Mouse (Mus musculus) thymus, postnatal 25 days (tissue): ENCODE measurements around the gene Znfx1.
"Not testable (repeated sequence)": the region's sequence is repeated elsewhere in the genome, so short reads cannot be mapped to it uniquely, and the experiment has no call there.

Experiments used
- DNase-seq: peaks from one replicate; pipeline ENCODE4 v3.0.0; 2022

The Znfx1 gene

GRCm38 (mm10) chr2:167043400-167044121, 19.3 kb downstream of the Znfx1 start:
- DNase-seq = no peak

- DNase-seq = no peak
Measured at GRCm38 (mm10) chr2:167039386-167039785, 23.4 kb downstream of the Znfx1 start.

GRCm38 (mm10) chr2:167038716-167039115, 24.1 kb downstream of the Znfx1 start:
- DNase-seq = no peak

- no peak for DNase-seq
Measured at GRCm38 (mm10) chr2:167038297-167038696, 24.5 kb downstream of the Znfx1 start.

- DNase-seq = no peak
Measured at GRCm38 (mm10) chr2:167037710-167038109, 25.1 kb downstream of the Znfx1 start.

GRCm38 (mm10) chr2:167030507-167030906, 32.3 kb downstream of the Znfx1 start:
- DNase-seq = no peak

GRCm38 (mm10) chr2:167028553-167028952, 34.3 kb downstream of the Znfx1 start:
- no peak for DNase-seq

GRCm38 (mm10) chr2:167019396-167019795, 43.4 kb downstream of the Znfx1 start:
- no peak for DNase-seq

- DNase-seq = no peak
Measured at GRCm38 (mm10) chr2:167015382-167015718, 47.5 kb downstream of the Znfx1 start.

- peak; percentile 92 for DNase-seq
Measured at GRCm38 (mm10) chr2:167014702-167015381, 48.0 kb downstream of the Znfx1 start, which contains the start of gene Ddx27. Gene Ddx27 (plus strand): TSS chr2:167015193.

- no peak for DNase-seq
Measured at GRCm38 (mm10) chr2:167010546-167010945, 52.3 kb downstream of the Znfx1 start.

GRCm38 (mm10) chr2:167009483-167009882, 53.3 kb downstream of the Znfx1 start:
- no peak for DNase-seq

GRCm38 (mm10) chr2:167007565-167007964, 55.2 kb downstream of the Znfx1 start:
- DNase-seq = not testable (repeated sequence)

GRCm38 (mm10) chr2:167007001-167007491, 55.8 kb downstream of the Znfx1 start:
- no peak for DNase-seq

GRCm38 (mm10) chr2:167006355-167006754, 56.5 kb downstream of the Znfx1 start:
- no peak for DNase-seq

- peak; percentile 68 for DNase-seq
Measured at GRCm38 (mm10) chr2:167004099-167004854, 58.5 kb downstream of the Znfx1 start.

GRCm38 (mm10) chr2:167001486-167001885, 61.3 kb downstream of the Znfx1 start:
- DNase-seq = no peak

- DNase-seq = no peak
Measured at GRCm38 (mm10) chr2:166996533-166996894, 66.3 kb downstream of the Znfx1 start.

GRCm38 (mm10) chr2:166995796-166996532, 66.9 kb downstream of the Znfx1 start, which contains the start of gene Stau1:
Gene Stau1 (minus strand): TSS chr2:166996299.
- DNase-seq = peak; percentile 94

- DNase-seq = peak; percentile 42
Measured at GRCm38 (mm10) chr2:166995021-166995795, 67.6 kb downstream of the Znfx1 start.

GRCm38 (mm10) chr2:166991945-166992344, 70.9 kb downstream of the Znfx1 start:
- DNase-seq = no peak

- DNase-seq = no peak
Measured at GRCm38 (mm10) chr2:166990861-166991260, 72.0 kb downstream of the Znfx1 start.
